Comparison of ENCODE assay signal across 8 mouse cellular contexts in genomic region chr9:57075681-57076381, GRCm38 (mm10). TPM values are rescaled to one million over a fixed set of nuclear protein-coding genes. Genes with fewer than 3 reads are reported as not detected.
DNase-seq lines count a peak whose midpoint lies in the region; ATAC-seq lines count a peak whose summit lies in the region.

No protein-coding gene starts in this region.

- ATAC-seq in heart, embryonic 13.5 days (ENCODE audit: extremely low read depth, insufficient number of reproducible peaks, low FRiP score, low TSS enrichment), result peak; percentile 80
- peak; percentile 83 for ATAC-seq in liver, embryonic 12.5 days
- peak; percentile 85 for ATAC-seq in stomach, embryonic 15.5 days (ENCODE audit: insufficient read depth, low FRiP score, low read depth)

- H3K4me1 ChIP-seq in brown adipose tissue, adult 24 weeks (ENCODE audit: control insufficient read depth, insufficient read depth, insufficient read length, low read length), result peaks cover 3% of the 10 kb centered on the region; the same call in 1 of the 2 replicates
- H3K4me1 ChIP-seq in heart, embryonic 13.5 days, result peaks cover 33% of the 10 kb centered on the region
- H3K4me1 ChIP-seq in liver, embryonic 12.5 days, result peaks cover 47% of the 10 kb centered on the region
- peaks cover 17% of the 10 kb centered on the region; the same call in 1 of the 2 replicates for H3K4me1 ChIP-seq in stomach, embryonic 15.5 days

- peak; percentile 98 for DNase-seq in CD4-positive, CD25-positive, alpha-beta regulatory T cell, adult 2 months (ENCODE audit: low read depth, low spot score)
- DNase-seq in fat pad, adult 2 months (ENCODE audit: extremely low read depth, low read depth, low spot score), result peak; percentile 97
- peak; percentile 98 for DNase-seq in kidney, postnatal 10 days
- DNase-seq in natural killer cell, adult 2 months (ENCODE audit: low spot score in 2 of 2), result peak; percentile 98

- H3K27ac ChIP-seq in brown adipose tissue, adult 24 weeks (replicated peaks; ENCODE audit: low read depth, low read length), result peak overlapping the region; percentile 38
- H3K27ac ChIP-seq in heart, embryonic 13.5 days (replicated peaks), result peak overlapping the region; percentile 99
- H3K27ac ChIP-seq in liver, embryonic 12.5 days, result peak overlapping the region; percentile 100
- peak overlapping the region; percentile 99 for H3K27ac ChIP-seq in stomach, embryonic 15.5 days

- peak overlapping the region; percentile 53 for H3K4me3 ChIP-seq in brown adipose tissue, adult 24 weeks (ENCODE audit: insufficient read depth, low read depth, low read length)
- H3K4me3 ChIP-seq in heart, embryonic 13.5 days, result peak overlapping the region; percentile 90
- H3K4me3 ChIP-seq in liver, embryonic 12.5 days, result peak overlapping the region; percentile 87
- peak overlapping the region; percentile 94 for H3K4me3 ChIP-seq in stomach, embryonic 15.5 days (replicated peaks)

- H3K36me3 ChIP-seq in heart, embryonic 13.5 days, result no peaks in the 10 kb centered on the region
- peaks cover 6% of the 10 kb centered on the region; the same call in 1 of the 2 replicates for H3K36me3 ChIP-seq in liver, embryonic 12.5 days
- H3K36me3 ChIP-seq in stomach, embryonic 15.5 days, result no peaks in the 10 kb centered on the region

- no peaks in the 10 kb centered on the region for H3K27me3 ChIP-seq in heart, embryonic 13.5 days (replicated peaks)
- no peaks in the 10 kb centered on the region for H3K27me3 ChIP-seq in liver, embryonic 12.5 days (replicated peaks)
- H3K27me3 ChIP-seq in stomach, embryonic 15.5 days (replicated peaks), result no peaks in the 10 kb centered on the region

- WGBS in heart, embryonic 13.5 days, result under 1% methylated on average over 43 of the region's 43 CpGs
- under 1% methylated on average over 43 of the region's 43 CpGs for WGBS in liver, embryonic 12.5 days (ENCODE audit: insufficient replicate concordance)
- under 1% methylated on average over 43 of the region's 43 CpGs for WGBS in stomach, embryonic 15.5 days

- H3K9me3 ChIP-seq in heart, embryonic 13.5 days, result no peaks in the 10 kb centered on the region
- H3K9me3 ChIP-seq in liver, embryonic 12.5 days (replicated peaks), result no peaks in the 10 kb centered on the region
- H3K9me3 ChIP-seq in stomach, embryonic 15.5 days, result no peaks in the 10 kb centered on the region

- peak overlapping the region; percentile 96 for H3K9ac ChIP-seq in heart, embryonic 13.5 days
- peak overlapping the region; percentile 88 for H3K9ac ChIP-seq in liver, embryonic 12.5 days
- H3K9ac ChIP-seq in stomach, embryonic 15.5 days, result peak overlapping the region; percentile 24; the same call in 1 of the 2 replicates

- H3K4me2 ChIP-seq in heart, embryonic 13.5 days, result peak overlapping the region; percentile 81
- peak overlapping the region; percentile 97 for H3K4me2 ChIP-seq in liver, embryonic 12.5 days
- peak overlapping the region; percentile 86 for H3K4me2 ChIP-seq in stomach, embryonic 15.5 days

RNA-seq across cellular contexts. Expression of gene Sin3a, which starts 4.0 kb away (rescaled TPM):
- polyA plus RNA-seq in brown adipose tissue, adult 24 weeks (2012; ENCODE audit: insufficient read depth, insufficient read length, missing spikeins), result 14.9 and 20.4 TPM in 2 replicates
- polyA plus RNA-seq in heart, embryonic 13.5 days (2015; fragmentation: Nextera tagmentation; extraction: Ambion mirVana), result 18.3 and 22.1 TPM in 2 replicates
- polyA plus RNA-seq in liver, embryonic 12.5 days (2016; fragmentation: Nextera tagmentation; extraction: Ambion mirVana), result 20.2 and 20.5 TPM in 2 replicates
- polyA plus RNA-seq in stomach, embryonic 15.5 days (2015; fragmentation: Nextera tagmentation; extraction: Ambion mirVana), result 27.1 and 28.4 TPM in 2 replicates

RNA-seq across cellular contexts. Expression of gene Man2c1, which starts 54.7 kb away (rescaled TPM):
- 33.1 and 72.3 TPM in 2 replicates for polyA plus RNA-seq in brown adipose tissue, adult 24 weeks (2012; ENCODE audit: insufficient read depth, insufficient read length, missing spikeins)
- polyA plus RNA-seq in heart, embryonic 13.5 days (2015; fragmentation: Nextera tagmentation; extraction: Ambion mirVana), result 58.0 and 58.4 TPM in 2 replicates
- polyA plus RNA-seq in liver, embryonic 12.5 days (2016; fragmentation: Nextera tagmentation; extraction: Ambion mirVana), result 31.5 and 35.4 TPM in 2 replicates
- polyA plus RNA-seq in stomach, embryonic 15.5 days (2015; fragmentation: Nextera tagmentation; extraction: Ambion mirVana), result 63.1 and 71.1 TPM in 2 replicates

Comparison
In these comparisons a context has a peak if more than half of its experiments do, and no peak if none do; other contexts are left out.
1. Peak in every context shown above with its lines: DNase-seq, ATAC-seq, H3K4me3 ChIP-seq and H3K27ac ChIP-seq.
2. H3K27ac ChIP-seq: peak in every context shown above with its lines; median percentile 100 in liver, embryonic 12.5 days; 99 in heart, embryonic 13.5 days; 99 in stomach, embryonic 15.5 days; 38 in brown adipose tissue, adult 24 weeks.
3. H3K9ac ChIP-seq: peak in every context shown above with its lines; median percentile 96 in heart, embryonic 13.5 days; 88 in liver, embryonic 12.5 days; 24 in stomach, embryonic 15.5 days.